Mouse (Mus musculus) CH12.LX (cell line): ENCODE measurements around the gene Myo10. TPM values are rescaled to one million over a fixed set of nuclear protein-coding genes. Genes with fewer than 3 reads are reported as not detected.

Experiments
- DNase-seq: peaks from one replicate; pipeline ENCODE4 v3.0.0-alpha.2; 2013; ENCODE audit errors: extremely low read depth
- H3K27ac ChIP-seq: 2 replicates; pipeline ENCODE4 v1.5.1; 2012; ENCODE audit warnings: low read depth, mild to moderate bottlenecking, control low read depth, moderate library complexity; ENCODE audit not compliant: insufficient read depth
- H3K27me3 ChIP-seq: replicated peaks from 2 replicates; pipeline ENCODE3; 2012; ENCODE audit warnings: inconsistent platforms
- H3K36me3 ChIP-seq, 2 experiments: replicated peaks in 1 of 2; 2 replicates each; pipeline versions ENCODE3 to v1.6.1; 2012; ENCODE audit warnings: inconsistent platforms in 1 of 2, low read length in 1 of 2, mild to moderate bottlenecking in 1 of 2, mixed read lengths in 1 of 2, moderate library complexity in 1 of 2; ENCODE audit not compliant: control insufficient read depth in 1 of 2, insufficient read depth in 1 of 2
- H3K4me1 ChIP-seq, 2 experiments: 2 replicates each; pipeline ENCODE4 v1.6.1; 2012; ENCODE audit warnings: inconsistent platforms in 1 of 2, moderate library complexity in 1 of 2; ENCODE audit not compliant: insufficient read depth in 2 of 2, control insufficient read depth in 1 of 2
- H3K4me2 ChIP-seq: 2 replicates; pipeline ENCODE4 v1.6.1; 2012; ENCODE audit warnings: low read depth, mild to moderate bottlenecking, control low read depth; ENCODE audit not compliant: poor library complexity, insufficient read depth, severe bottlenecking
- H3K4me3 ChIP-seq, 3 experiments: fragments of 150-350 bp in 1 of 3; sonication (generic) in 1 of 3; replicated peaks in 1 of 3; 2 replicates each; pipeline versions ENCODE3 to v1.5.1; 2011 to 2012; ENCODE audit warnings: low read depth in 2 of 3, low read length in 2 of 3, mild to moderate bottlenecking in 2 of 3, moderate library complexity in 2 of 3, control low read depth in 1 of 3, improper control_type of control experiment in 1 of 3, inconsistent platforms in 1 of 3, mixed read lengths in 1 of 3; ENCODE audit not compliant: poor library complexity in 1 of 3
- H3K79me2 ChIP-seq: replicated peaks from 2 replicates; pipeline ENCODE4 v1.6.1; 2012; ENCODE audit warnings: mild to moderate bottlenecking, moderate library complexity; ENCODE audit not compliant: control insufficient read depth, poor library complexity, insufficient read depth, severe bottlenecking; ENCODE audit errors: extremely low read depth
- H3K9ac ChIP-seq: 2 replicates; pipeline ENCODE4 v1.6.1; 2012; ENCODE audit warnings: low read depth, mild to moderate bottlenecking, control low read depth, moderate library complexity; ENCODE audit not compliant: insufficient read depth
- H3K9me3 ChIP-seq: replicated peaks from 2 replicates; pipeline ENCODE3; 2012; ENCODE audit warnings: low read length, inconsistent platforms, mixed read lengths
- BHLHE40 ChIP-seq: IDR thresholded peaks from 2 replicates; pipeline ENCODE4 v1.6.1; 2011; ENCODE audit warnings: mild to moderate bottlenecking, low read depth, low read length, improper control_type of control experiment
- ELF1 ChIP-seq: IDR thresholded peaks from 2 replicates; pipeline ENCODE4 v1.6.1; 2014; ENCODE audit warnings: low read depth, mild to moderate bottlenecking, inconsistent platforms, low read length, improper control_type of control experiment
- EP300 ChIP-seq: IDR thresholded peaks from 2 replicates; pipeline ENCODE4 v1.6.1; 2011; ENCODE audit warnings: low read length, improper control_type of control experiment
- KAT2A ChIP-seq: IDR thresholded peaks from 2 replicates; pipeline ENCODE4 v1.6.1; 2012; ENCODE audit warnings: low read length, improper control_type of control experiment, inconsistent platforms; ENCODE audit not compliant: insufficient replicate concordance
- MAFK ChIP-seq: IDR thresholded peaks from 2 replicates; pipeline ENCODE4 v1.6.1; 2011; ENCODE audit warnings: low read length, improper control_type of control experiment; ENCODE audit not compliant: insufficient replicate concordance
- MAX ChIP-seq: IDR thresholded peaks from 2 replicates; pipeline ENCODE4 v1.6.1; 2011; ENCODE audit warnings: low read length, improper control_type of control experiment
- MXI1 ChIP-seq: IDR thresholded peaks from 2 replicates; pipeline ENCODE4 v1.6.1; 2011; ENCODE audit warnings: mild to moderate bottlenecking, low read depth, low read length, improper control_type of control experiment
- PAX5 ChIP-seq: IDR thresholded peaks from 2 replicates; pipeline ENCODE4 v1.6.1; 2012; ENCODE audit warnings: low read length, inconsistent platforms, mixed read lengths
- POLR2A ChIP-seq: IDR thresholded peaks from 2 replicates; pipeline ENCODE4 v1.6.1; 2011; ENCODE audit warnings: low read depth, mild to moderate bottlenecking, improper control_type of control experiment, low read length
- POLR2AphosphoS2 ChIP-seq: IDR thresholded peaks from 2 replicates; pipeline ENCODE4 v1.6.1; 2011; ENCODE audit warnings: low read depth, low read length, improper control_type of control experiment
- RCOR1 ChIP-seq: conservative IDR thresholded peaks from 2 replicates; pipeline ENCODE4 v1.6.1; 2012; ENCODE audit warnings: low read depth, mild to moderate bottlenecking, inconsistent platforms, low read length, improper control_type of control experiment
- SIN3A ChIP-seq: IDR thresholded peaks from 2 replicates; pipeline ENCODE4 v1.6.1; 2012; ENCODE audit warnings: low read length, improper control_type of control experiment, inconsistent platforms
- SMC3 ChIP-seq: IDR thresholded peaks from 2 replicates; pipeline ENCODE4 v1.6.1; 2011; ENCODE audit warnings: low read depth, low read length, improper control_type of control experiment
- TCF12 ChIP-seq: IDR thresholded peaks from 2 replicates; pipeline ENCODE4 v1.6.1; 2014; ENCODE audit warnings: low read depth, mild to moderate bottlenecking, inconsistent platforms, low read length, improper control_type of control experiment
- UBTF ChIP-seq: IDR thresholded peaks from 2 replicates; pipeline ENCODE4 v1.6.1; 2012; ENCODE audit warnings: low read depth, mild to moderate bottlenecking, inconsistent platforms, low read length, improper control_type of control experiment, moderate library complexity
- USF1 ChIP-seq: IDR thresholded peaks from 2 replicates; pipeline ENCODE4 v1.6.1; 2014; ENCODE audit warnings: low read depth, mild to moderate bottlenecking, inconsistent platforms, low read length, improper control_type of control experiment
- USF2 ChIP-seq: conservative IDR thresholded peaks from 2 replicates; pipeline ENCODE4 v1.6.1; 2011; ENCODE audit warnings: low read depth, low read length, improper control_type of control experiment
- ZC3H11A ChIP-seq: IDR thresholded peaks from 2 replicates; pipeline ENCODE4 v1.6.1; 2012; ENCODE audit warnings: low read depth, mild to moderate bottlenecking, inconsistent platforms, low read length, improper control_type of control experiment
- ZKSCAN1 ChIP-seq: IDR thresholded peaks from 2 replicates; pipeline ENCODE4 v1.6.1; 2012; ENCODE audit warnings: low read depth, inconsistent platforms, low read length, improper control_type of control experiment, borderline replicate concordance
- ZMIZ1 ChIP-seq: IDR thresholded peaks from 2 replicates; pipeline ENCODE4 v1.6.1; 2012; ENCODE audit warnings: low read depth, mild to moderate bottlenecking, inconsistent platforms, low read length, improper control_type of control experiment
- ZNF384 ChIP-seq: IDR thresholded peaks from 2 replicates; pipeline ENCODE4 v1.6.1; 2012; ENCODE audit warnings: low read depth, low read length, improper control_type of control experiment, inconsistent platforms
- dilution Hi-C: fragments of 300-500 bp; cut with MboI; formaldehyde crosslinking; loops from 2 replicates; pipeline ENCODE4 v1.14.3; 2020; ENCODE audit warnings: low sequenced_read_pairs; ENCODE audit not compliant: extremely low pct_unique_long_range_greater_than_20kb, extremely low pct_ligation_motif_present
- in situ Hi-C: fragments of 300-500 bp; cut with MboI; formaldehyde crosslinking; loops from 3 replicates; pipeline ENCODE4 v1.14.3; 2019; ENCODE audit warnings: low sequenced_read_pairs, low pct_ligation_motif_present, low pct_unique_long_range_greater_than_20kb, mixed read lengths
- polyA plus RNA-seq: library from polyadenylated mRNA; unstranded; fragments of >175 nt; gene quantifications from 2 replicates; pipeline ENCODE4 v1.2.1, GENCODE M21; 2012; ENCODE audit warnings: low read depth; ENCODE audit not compliant: insufficient read length
- total RNA-seq, 2 experiments: library from RNA; depleted of rRNA; stranded (reverse); fragments of 300-350 nt in 1 of 2; fragments of >200 nt in 1 of 2; gene quantifications; 2 replicates each; pipeline ENCODE4 v1.2.3; 2012 to 2014

Gene Myo10
- total and polyA plus RNA-seq, 3 experiments, result 6.4 to 13.6 (median 8.6) TPM

DNA sequence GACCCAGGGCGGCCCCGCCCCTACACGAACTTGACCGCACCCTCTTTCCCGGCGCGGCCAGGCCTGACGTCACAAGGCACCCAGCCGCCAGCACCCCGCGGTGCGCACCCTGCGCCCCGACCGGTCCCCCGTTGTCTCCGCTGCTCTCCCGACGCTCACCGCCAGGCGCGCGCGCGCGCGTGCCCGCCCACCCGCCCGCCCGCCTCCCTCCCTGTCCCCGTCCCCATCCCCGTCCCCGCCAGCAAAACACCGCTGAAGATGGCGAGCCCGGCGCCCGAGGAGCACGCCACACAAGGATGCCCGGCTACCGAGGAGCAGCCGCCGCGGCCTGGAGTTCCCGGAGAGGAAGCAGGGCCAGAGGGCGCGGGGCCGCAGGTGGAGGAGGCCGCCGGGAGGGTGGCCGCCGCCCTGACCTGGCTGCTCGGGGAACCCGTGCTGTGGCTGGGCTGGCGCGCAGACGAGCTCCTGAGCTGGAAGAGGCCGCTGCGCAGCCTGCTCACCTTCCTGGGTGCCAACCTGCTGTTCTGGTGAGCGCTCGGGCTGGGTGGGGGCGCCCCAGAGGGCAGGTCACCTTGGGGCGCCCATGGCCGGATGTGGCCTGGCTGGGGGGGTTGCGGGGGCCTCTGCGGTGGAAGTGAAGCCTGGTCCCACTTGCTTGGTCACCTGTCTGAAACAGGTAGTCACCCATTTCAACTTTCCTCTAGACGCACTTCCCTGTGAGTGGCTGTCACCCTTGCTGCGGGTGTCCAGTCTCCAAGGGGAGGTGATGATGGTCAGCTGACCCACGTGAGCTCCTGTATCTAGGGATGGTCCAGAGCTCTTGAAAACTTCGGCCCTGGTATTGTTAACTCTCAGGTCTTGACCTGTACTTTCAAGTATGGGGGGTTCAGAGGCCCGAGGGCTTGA lies 221.0 kb downstream of the Myo10 start, which contains the start of gene Retreg1:
Retreg1 (plus strand) TSS at position 95 of the 906 bp plus-strand sequence.
- Histone ChIP-seq H3K36me3 (peaks cover 0 to 7% of the 10 kb centered on the region in 2 experiments), H3K9me3 (peaks cover 2% of the 10 kb centered on the region), H3K27ac (0 out of 2 replicates have a peak within 1 kb of the TSS, but pooled peaks have one; percentile 8), H3K4me2 (peak within 1 kb of the TSS; percentile 73), H3K27me3 (no peaks in the 10 kb centered on the region), H3K4me1 (peaks cover 4 to 26% of the 10 kb centered on the region in 2 experiments; a peak in 3 of 4 replicates), H3K79me2 (no peaks in the 10 kb centered on the region), H3K4me3 (peak within 1 kb of the TSS; percentile 67 to 89 (median 76)), H3K9ac (peak within 1 kb of the TSS; percentile 78)
- dilution Hi-C loops (no loop called here), in situ Hi-C loops (no loop called here)
- TF ChIP-seq ZKSCAN1 (no peak), ZC3H11A (no peak), ZMIZ1 (no peak), MAFK (no peak), USF2 (no peak), SMC3 (no peak), POLR2AphosphoS2 (no peak), EP300 (no peak), SIN3A (no peak), MXI1 (no peak), BHLHE40 (peak; percentile 71), ELF1 (no peak), MAX (no peak), UBTF (no peak; the same call in 1 of the 2 replicates), USF1 (peak; percentile 25; the same call in 1 of the 2 replicates), PAX5 (no peak), RCOR1 (no peak), POLR2A (no peak; the same call in 1 of the 2 replicates), KAT2A (no peak), ZNF384 (no peak), TCF12 (peak; percentile 18; the same call in 1 of the 2 replicates)
- DNase-seq, result peak; percentile 63
